Mouse (Mus musculus) 416B (cell line): ENCODE results near the gene Apba3.

Source experiments
- DNase-seq: peaks from one replicate; pipeline ENCODE4 v3.0.0; 2011; ENCODE audit warnings: low read depth

The Apba3 gene

GRCm38 (mm10) chr10:81290698-81291460, 24.1 kb downstream of the Apba3 start:
- DNase-seq, result no peak

- peak; percentile 62 for DNase-seq
These were observed 24.8 kb downstream of the Apba3 start, which contains the start of gene Tjp3 for GRCm38 (mm10) chr10:81291511-81292104. Tjp3 (minus strand) TSS chr10:81291581.

GRCm38 (mm10) chr10:81292554-81293333, 26.0 kb downstream of the Apba3 start, which contains the start of gene Pip5k1c:
Pip5k1c (plus strand) TSS chr10:81292963.
- DNase-seq, result peak; percentile 100

- DNase-seq, result no peak
These were observed 26.7 kb downstream of the Apba3 start for GRCm38 (mm10) chr10:81293334-81294030.

- peak; percentile 45 for DNase-seq
These were observed 27.7 kb downstream of the Apba3 start for GRCm38 (mm10) chr10:81294442-81294841.

- DNase-seq, result no peak
These were observed 28.4 kb downstream of the Apba3 start for GRCm38 (mm10) chr10:81295185-81295584.

- DNase-seq, result peak; percentile 20
These were observed 30.5 kb downstream of the Apba3 start for GRCm38 (mm10) chr10:81297246-81297645.

- peak; percentile 87 for DNase-seq
These were observed 31.1 kb downstream of the Apba3 start for GRCm38 (mm10) chr10:81297845-81298244.

- DNase-seq, result peak; percentile 68
These were observed 31.8 kb downstream of the Apba3 start for GRCm38 (mm10) chr10:81298369-81299100.

GRCm38 (mm10) chr10:81299585-81300351, 33.0 kb downstream of the Apba3 start:
- DNase-seq, result no peak

GRCm38 (mm10) chr10:81300352-81300907, 33.7 kb downstream of the Apba3 start:
- DNase-seq, result no peak

- no peak for DNase-seq
These were observed 34.6 kb downstream of the Apba3 start for GRCm38 (mm10) chr10:81301321-81301720.

- no peak for DNase-seq
These were observed 35.5 kb downstream of the Apba3 start for GRCm38 (mm10) chr10:81302288-81302687.

GRCm38 (mm10) chr10:81302781-81303218, 36.0 kb downstream of the Apba3 start:
- DNase-seq, result no peak

- no peak for DNase-seq
These were observed 36.5 kb downstream of the Apba3 start for GRCm38 (mm10) chr10:81303258-81303657.

- no peak for DNase-seq
These were observed 37.0 kb downstream of the Apba3 start for GRCm38 (mm10) chr10:81303761-81304160.

GRCm38 (mm10) chr10:81304597-81305238, 38.0 kb downstream of the Apba3 start:
- peak; percentile 68 for DNase-seq

GRCm38 (mm10) chr10:81305663-81306062, 38.9 kb downstream of the Apba3 start:
- DNase-seq, result no peak

- DNase-seq, result no peak
These were observed 39.5 kb downstream of the Apba3 start for GRCm38 (mm10) chr10:81306173-81306668.
